Mouse (Mus musculus): ENCODE measurements around the gene Maco1.

The Maco1 gene

DNA sequence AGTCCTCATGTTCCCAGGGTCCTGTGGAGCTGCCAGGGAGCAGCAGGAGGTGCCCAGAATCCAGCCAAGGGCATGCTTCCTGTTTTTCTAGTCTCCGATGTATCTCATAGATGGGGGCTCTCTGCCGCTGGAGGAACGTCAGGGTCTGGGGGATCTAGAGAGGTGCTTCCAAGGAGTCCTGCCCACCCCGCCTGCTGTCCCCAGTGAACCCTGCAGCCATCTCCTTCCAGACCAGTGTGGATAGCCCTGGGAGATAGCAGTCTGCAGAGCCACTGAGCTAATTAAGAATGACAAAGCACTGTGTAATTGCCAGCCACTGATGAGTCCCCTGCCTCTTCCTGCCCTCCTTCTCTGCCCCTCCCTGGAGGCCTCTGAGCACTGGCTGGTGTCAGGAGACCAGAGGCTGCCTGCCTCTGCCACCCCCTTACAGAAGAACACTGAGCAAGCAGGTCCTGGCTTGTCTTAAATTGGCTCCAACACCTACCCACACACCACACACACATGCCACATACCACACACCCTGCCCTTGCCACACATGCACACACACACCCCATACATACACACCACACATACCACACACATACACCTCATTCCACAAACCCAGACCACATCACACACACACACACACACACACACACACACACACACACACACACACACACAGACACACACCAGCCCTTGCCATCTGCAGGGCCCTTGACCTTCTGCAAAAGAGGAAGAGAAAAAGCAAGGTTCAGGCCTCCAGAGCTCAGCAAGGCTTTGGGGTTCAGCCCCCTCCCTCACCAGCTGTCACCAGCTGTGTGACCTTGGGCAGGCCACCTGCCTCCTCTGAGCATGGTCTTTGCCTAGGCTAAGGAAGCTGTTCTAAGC lies 80.1 kb downstream of the Maco1 start:
- peak; percentile 79 for DNase-seq (ENCODE audit: low spot score)

DNA sequence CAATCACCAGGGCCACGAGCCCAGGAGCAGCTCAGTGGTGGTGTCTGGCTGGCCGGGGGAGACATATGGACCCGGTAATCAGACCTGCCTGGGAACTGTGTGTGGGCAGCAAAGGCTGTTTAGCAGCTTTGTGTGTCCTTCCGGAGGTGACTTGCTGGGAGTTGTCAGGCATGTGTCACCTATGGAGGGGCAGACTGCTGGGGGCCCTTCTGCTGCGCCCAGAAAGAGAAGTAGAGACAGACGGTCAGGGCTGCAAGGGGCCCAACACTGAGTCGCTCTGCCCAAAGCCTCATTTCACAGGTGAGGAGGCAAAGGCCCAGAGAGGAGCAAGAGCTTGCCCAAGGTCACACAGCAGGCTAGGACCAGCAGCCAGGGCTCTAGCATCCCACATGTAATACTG lies 83.3 kb downstream of the Maco1 start:
- DNase-seq (ENCODE audit: low spot score): no peak

DNA sequence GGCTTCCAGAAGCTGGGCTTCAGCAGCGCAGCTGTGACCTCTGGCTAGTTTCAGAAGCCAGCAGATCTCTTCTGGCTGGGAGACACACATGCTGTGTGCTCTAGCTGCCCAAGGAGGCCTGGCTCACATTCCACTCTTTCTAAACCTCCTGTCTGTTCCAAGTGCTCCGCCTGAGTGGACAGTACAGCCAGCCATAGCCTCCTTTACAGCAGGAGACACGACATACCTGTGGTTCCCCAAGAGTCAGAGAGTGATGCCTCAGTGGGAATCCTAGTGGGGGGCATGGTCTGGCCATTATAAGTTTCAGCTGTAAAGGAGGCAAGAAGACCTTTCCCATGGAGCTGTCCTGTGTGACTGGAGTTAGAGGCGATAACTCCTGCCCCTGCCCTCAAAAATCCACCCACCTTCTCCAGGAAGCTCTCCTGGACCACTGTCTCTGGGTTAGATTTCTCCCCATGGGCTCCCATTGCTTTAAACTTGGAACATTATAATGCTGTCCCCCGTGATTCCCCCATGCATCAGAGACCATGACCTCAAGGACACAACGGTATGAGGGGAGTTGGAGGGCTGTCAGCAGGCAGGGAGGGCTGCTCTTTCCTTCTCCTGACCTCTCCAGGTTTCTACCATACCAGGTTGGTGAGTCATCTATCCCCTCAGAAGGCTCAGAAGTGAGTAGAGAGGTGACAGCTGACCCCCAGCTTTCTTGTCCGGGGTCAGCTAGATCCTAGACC lies 83.9 kb downstream of the Maco1 start:
- DNase-seq (ENCODE audit: low spot score): peak; percentile 59

DNA sequence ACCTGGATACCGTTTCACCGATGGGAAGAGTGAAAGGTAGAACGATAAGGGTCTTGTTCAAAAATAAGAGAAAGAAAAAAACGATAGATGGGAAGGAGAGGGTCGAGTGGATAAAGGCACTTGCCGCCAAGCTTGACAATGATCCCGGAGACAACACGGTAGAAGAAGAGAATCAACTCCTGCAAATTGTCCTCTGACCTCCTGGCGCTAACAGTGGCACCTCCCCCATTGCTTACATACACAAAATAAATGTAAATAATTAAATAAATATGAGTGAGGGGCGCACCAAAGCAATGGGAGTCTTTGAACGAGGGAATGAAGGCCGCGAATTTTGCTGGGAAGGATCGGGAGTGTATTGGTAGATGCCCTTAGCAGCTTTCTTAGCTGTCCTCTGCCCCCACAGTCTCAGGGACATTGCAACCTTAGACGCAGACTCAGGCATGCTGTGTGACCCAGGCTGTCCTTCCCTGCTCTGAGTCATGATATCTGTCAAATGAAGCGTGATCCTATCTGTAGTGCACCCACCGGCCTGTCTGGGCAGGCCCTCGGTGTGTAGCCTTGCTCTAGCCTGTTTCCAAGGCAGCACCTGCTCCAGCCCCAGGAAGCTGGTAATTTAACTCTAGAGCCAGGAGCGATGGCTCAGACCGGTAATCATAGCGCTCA lies 84.8 kb downstream of the Maco1 start:
- peak; percentile 72 for DNase-seq (ENCODE audit: low spot score)

DNA sequence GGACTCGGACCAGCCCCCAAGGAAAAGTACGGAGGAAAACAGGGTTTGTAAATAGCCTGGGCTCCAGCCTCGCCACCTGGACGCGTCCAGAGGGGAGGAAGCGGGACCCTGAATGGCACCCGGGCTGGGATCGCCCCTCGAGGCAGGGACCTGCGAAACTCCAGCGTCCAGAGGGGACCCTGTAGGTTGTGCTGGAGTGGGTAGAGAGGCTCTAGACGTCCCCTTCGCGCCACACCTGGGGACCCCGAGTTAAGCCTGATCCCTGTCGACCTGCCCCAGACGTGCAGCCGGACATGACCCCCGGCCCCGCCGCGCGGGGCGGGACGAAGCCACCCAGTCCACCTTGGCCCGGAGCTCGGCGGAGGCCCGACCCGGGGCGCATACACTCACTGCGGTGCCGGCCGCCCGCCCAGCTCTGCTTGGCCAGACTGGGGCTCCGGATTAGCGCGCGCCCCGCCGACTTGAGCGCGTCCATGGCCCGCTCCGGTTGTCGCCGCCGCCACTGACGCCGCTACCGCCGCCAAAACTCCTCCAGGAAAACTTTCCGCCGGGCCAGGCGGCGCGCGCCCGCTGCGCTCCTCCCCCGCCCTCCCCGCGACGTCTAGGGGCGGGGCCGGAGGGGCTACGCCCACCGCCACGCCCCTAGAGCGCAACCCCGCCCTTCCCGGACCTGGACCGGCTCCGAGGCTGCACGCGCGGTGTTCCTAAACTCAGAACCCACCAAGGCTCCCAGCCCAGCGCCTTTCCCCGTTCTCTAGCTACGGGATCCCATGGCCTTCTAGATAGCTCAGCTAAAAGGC lies 85.5 kb downstream of the Maco1 start, which contains the start of gene Ldlrap1:
TSS of gene Ldlrap1 (minus strand) at position 599 of the 800 bp plus-strand sequence.
- DNase-seq (ENCODE audit: low spot score): peak; percentile 76

DNA sequence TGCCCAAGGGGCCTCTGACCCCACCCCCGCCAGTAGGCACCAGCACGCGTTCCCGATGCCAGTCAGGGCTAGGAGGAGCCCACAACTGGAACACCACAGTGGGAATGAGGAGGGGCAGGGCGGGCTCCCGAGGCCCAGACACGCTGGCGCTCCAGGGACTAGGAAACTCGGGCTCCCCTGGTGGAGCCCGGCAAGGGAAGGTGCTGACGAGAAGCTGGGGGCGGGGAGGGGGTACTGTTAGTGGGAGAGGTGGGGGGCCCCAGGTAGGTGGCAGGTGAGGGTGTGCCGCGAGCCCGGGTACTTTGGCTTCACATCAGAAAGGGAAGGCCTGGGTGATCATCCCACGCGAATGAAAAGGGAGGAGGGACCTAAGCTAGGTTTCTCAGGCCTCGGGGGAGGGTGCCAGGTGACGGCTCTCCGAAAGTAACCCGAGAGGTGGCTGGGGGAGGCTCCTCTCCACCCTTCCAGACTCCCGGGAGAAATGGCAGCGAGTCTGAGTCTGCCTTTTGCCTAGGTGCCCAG lies 86.2 kb downstream of the Maco1 start:
- peak; percentile 59 for DNase-seq (ENCODE audit: low spot score)

DNA sequence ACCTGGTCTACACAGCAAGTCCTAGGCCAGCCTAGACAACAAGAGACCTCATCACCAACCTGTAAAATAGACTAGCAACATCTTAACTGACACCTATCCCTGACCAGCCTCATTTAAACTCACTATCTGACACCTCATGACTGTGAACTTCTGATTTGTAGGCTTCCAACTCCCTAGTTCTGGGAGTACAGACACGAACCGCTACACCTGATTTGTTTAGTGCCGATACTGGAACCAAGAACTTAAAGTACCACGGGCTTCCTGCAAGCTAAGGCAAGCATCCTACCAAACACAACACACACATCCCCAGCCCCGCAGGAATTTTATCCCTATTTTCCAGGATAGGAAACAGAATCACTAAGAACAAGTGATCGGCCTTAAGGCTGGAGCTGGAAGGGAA lies 86.9 kb downstream of the Maco1 start:
- no peak for DNase-seq (ENCODE audit: low spot score)

DNA sequence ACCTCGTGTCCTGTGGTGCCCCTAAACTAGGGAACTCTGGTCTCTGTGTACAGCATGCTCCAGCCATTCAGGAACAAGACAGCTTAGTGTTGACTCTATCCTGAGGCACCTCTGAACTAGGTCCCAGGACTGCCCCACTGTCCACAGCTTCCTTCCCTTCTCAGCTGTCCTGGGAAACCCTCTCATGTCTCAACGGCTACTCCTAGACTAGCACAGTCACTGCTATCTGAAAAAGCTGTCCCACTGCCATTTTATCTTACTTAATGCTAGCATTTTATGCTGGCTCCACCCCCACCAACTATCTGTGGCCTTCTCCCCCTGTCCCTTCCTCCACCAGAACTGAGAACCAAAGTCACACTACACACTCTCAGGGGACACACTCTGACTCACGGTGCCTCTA lies 88.8 kb downstream of the Maco1 start:
- no peak for DNase-seq (ENCODE audit: low spot score)

DNA sequence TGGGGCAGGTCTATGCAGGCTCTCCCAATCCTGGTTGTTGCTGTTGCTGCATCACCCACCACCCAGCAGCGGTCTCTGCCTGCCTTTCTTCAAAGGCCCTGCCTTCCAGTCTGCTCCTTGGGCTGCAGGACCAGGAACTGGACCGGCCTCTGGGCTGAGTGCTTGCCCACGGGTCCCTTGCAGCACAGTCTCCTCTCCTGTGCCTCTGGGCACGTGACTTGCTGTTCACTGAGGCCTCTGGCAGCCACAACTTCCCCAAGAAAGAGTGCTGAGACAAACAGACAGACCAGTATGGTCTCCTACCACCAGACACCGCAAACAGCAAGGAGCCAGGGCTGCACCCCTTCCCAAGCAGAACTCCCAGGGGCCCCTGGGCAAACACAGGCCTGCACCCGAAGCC lies 90.8 kb downstream of the Maco1 start:
- DNase-seq (ENCODE audit: low spot score): no peak

DNA sequence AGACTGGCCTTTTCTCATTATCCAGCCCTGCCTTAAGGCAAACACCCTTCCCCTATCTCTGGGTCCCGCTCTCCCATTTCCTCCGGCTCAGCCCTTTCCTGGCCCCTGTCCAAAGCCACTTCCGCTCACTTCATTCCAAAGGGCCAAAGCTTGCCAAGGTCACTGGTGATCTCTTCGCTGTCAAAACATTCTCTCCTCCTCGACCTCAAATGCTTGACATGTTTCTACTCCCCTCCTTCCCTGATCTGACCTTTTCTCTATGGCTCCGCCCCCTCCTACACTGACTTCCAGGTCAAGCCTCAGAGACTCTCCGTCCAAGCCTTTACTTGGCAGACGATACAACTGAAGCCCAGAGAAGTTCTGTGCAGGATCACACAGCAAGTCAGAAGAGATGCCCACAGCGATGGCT lies 92.3 kb downstream of the Maco1 start:
- peak; percentile 54 for DNase-seq (ENCODE audit: low spot score)

DNA sequence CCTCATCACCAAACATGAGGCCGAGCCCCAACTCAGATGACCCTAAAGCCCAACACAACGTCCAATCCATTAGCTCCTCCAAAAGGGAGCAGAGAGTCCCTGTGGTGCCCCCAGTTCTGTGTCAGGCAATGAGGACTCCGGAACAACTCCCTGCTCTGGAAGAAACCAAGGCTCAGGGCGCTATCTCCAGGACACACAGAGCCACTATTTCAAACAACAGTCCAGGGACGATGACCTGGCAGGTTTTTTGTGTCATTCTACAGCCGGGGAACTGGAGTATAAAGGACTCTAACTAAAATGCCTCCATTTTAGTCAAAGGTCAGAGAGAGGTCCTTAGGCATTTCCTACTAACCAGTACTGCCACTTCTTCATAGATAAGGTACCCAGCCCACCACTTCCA lies 92.9 kb downstream of the Maco1 start:
- DNase-seq (ENCODE audit: low spot score): no peak

DNA sequence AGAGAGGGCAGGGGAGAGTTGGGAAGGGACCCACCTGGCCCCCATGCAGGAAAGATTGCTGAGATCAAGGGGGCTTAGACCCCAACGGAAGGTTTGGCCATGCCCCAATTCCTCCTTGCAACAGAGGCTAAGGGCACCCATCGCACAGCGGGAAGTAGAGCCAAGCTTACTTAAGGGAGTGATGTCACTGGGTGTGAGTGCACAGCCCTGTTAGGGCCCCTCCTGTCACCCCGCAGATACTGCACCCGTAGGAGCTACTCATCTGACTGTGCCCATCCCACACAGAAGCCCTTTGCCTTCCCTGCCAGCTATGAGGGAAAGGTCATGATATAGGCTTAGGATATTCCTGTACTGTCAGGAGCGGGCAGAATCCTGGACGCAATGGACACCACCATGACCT lies 93.6 kb downstream of the Maco1 start:
- DNase-seq (ENCODE audit: low spot score): no peak

DNA sequence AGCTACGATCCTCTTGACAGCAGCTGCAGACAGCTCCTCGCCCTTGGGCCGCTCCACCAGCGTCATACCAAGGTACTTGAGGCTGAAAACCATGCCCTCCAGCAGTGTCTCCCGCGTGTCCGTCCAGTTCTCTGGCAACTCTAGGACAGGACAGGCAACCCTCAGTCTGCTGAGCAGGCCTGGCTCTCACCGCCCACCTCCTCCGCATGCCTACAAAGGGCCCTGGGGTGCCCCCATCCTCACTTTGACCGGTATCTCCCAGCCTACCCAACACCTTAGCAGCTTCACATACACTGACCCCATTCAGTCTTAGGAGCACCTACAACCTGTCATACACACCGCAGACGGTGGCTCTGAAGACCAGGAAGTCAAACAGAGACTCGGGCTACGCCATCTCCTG lies 94.2 kb downstream of the Maco1 start:
- DNase-seq (ENCODE audit: low spot score): no peak

DNA sequence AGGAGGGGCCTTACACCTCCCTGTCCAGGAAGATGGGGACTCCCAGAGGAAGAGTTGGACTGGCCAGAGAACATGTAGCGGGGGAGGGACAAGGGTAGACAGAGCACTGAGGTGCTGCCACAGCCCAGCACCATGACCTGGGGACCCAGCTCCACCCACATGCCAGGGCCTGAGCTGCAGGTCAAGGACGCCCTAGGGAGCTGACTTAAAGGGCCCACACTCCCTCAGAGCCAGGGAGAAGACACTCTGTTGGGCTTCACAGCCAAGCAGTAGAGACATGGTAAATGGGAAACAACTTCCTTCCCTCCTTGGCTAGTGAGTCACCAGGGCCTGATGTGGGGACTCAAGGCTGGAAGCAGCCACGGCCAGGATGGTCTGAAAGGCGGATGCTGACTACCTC lies 94.8 kb downstream of the Maco1 start:
- DNase-seq (ENCODE audit: low spot score): no peak

DNA sequence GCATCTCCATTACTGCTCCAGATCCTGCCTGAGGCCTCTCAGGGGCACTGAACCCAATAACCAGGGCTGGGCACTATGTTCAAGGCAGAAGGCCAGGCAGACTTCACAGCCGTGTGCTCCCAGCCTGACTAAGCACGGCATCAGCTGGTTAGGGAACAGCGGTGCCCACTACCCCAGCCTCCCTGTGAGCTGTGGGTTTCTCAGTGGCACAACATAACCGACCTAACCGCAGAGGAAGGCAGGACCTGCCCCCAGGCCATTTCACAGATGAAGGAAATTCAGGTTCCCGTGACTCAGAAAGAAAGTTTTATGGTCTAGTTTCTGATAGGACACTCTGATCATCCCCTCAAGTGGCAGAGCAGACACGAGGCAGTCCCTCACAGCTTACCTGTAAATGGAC lies 96.2 kb downstream of the Maco1 start:
- no peak for DNase-seq (ENCODE audit: low spot score)

DNA sequence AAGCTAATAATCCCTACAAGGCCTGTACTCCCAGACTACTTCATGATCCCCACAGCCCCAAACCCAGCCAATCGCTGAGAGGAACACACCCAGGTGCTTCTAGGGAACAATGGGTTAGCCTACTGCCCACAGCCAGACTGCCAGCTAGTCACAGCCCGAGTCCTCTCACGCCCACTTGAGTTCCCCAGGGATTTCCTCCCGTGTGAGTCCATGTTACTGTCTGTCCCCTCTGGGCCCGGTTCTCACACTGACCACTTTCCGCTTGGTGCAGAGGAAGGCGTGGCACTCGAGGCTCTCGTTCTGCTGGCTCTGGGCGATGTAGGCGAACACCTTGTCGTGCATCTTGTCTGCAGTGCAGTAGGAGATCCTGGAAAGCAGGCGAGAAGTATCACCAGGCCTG lies 98.2 kb downstream of the Maco1 start:
- DNase-seq (ENCODE audit: low spot score): peak; percentile 44

DNA sequence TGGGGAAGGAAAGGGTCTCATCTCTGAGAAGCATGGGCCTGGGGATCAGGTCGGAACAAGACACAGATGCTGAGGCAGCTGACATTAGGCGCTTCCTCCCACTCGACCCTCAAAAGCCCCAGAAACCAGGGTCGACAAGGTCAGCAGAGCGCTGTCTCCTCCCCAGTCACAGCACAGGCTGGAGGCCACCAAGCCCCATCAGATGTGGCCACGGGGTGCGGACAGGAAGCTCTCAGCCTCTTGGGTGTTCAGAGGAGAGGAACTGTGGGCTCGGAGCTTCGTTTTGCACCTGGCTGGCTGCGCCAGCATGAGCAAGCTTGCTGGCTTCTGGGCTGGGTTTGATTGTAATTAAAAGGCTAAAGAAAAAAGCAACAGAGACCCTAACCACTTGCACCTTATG lies 98.8 kb downstream of the Maco1 start:
- DNase-seq (ENCODE audit: low spot score): no peak

DNA sequence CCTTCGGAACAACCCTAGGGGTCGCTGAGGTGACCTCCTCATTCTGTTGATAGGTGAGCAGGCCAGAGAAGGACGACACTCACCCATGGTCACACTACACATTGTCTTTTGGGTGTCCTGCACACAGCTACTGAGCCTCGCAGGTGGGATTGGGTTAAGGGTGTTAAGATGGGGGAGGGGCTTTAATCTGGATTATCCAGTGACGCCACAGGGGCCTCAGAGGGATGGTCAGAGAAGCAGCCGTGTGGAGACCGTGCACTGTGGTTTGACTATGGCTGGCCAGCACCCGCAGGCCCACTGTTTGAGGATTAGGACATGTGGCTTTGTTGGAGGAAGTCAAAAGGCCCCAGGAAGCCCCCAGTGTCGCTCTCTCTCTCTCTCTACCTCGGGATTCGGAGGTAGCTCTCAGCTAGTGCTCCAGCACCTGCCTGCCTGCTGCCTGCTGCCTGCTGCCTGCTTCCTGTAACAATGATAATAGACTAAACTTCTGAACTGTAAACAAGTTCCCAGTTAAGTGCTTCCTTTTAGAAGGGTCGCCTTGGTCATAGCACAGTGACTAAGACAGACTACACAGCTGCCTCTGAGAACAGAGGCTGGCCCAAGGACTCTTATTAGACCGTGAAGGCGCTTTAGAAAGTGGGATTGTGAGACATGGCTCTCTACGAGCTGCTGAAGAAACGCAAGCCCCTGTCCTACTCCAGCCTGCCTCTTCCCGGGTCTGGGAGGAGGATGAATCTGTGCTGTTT lies 99.5 kb downstream of the Maco1 start:
- DNase-seq (ENCODE audit: low spot score): no peak

DNA sequence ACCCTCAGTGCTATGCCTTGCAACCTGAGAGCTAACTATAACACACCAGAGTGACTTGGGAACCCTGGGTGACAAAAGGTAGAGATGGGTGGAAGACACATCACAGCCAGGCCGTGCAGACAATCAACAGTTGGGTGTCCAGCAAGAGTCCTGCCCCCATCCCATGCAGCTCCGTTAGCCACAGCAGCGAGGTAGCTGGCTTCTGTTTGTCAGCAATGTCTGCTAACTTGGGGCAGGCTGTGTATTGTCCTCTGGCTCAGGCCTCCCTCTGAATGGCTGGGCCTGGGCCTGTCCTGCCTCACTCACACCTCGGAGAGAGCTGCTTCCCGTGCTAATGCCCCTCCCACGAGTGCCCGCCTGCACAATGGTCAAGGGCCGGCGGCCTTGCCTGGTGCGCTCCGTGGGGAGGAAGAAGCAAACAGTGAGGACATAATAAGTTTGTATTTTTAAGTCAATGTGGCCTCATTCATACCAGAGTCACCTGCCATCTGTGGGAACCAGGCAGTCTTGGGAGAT lies 100.2 kb downstream of the Maco1 start:
- no peak for DNase-seq (ENCODE audit: low spot score)
